Mouse (Mus musculus) gastrocnemius, adult 18-20 months (tissue): Measurements from ENCODE around the gene Muc2. TPM values are rescaled to one million over a fixed set of nuclear protein-coding genes. Genes with fewer than 3 reads are reported as not detected.
A peak's percentile ranks its signal among the peaks of the same experiment; 100 is the strongest.
"Not testable (repeated sequence)": the region's sequence is repeated elsewhere in the genome, so short reads cannot be mapped to it uniquely, and the experiment has no call there.

Experiments used
- DNase-seq: peaks from one replicate; pipeline ENCODE4 v3.0.0; 2021; ENCODE audit warnings: low spot score
- long read RNA-seq, 2 experiments: library from polyadenylated mRNA; stranded (forward); transcript quantifications; one replicate each; pipeline ENCODE4 v2.0.0; 2021
- total RNA-seq, 2 experiments: library from RNA; stranded (reverse); gene quantifications; 2 replicates each; pipeline ENCODE4 v1.2.3; 2021

Gene Muc2
- total RNA-seq: not detected
- long read RNA-seq, experiment 1: 0 reads
- long read RNA-seq, experiment 2: 0 reads

DNA sequence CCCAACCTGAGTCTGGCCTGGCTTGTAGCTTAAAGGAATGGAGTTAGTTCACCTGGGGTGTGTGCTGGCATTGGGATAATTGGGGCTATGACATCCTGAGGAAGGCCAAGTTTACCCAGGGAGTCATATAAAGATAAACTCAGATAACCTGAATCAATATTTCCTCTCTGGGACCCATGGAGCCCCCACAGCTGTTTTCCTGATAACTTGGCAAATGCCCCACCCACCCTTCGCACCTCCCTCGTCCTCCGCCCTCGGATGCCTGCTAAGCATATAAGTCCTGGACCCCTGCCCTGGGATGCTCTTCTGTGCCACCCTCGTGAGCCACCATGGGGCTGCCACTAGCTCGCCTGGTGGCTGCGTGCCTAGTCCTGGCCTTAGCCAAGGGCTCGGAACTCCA lies at the start of gene Muc2:
Gene Muc2 (plus strand): TSS at position 301 of the 400 bp plus-strand sequence.
- DNase-seq: no peak

DNA sequence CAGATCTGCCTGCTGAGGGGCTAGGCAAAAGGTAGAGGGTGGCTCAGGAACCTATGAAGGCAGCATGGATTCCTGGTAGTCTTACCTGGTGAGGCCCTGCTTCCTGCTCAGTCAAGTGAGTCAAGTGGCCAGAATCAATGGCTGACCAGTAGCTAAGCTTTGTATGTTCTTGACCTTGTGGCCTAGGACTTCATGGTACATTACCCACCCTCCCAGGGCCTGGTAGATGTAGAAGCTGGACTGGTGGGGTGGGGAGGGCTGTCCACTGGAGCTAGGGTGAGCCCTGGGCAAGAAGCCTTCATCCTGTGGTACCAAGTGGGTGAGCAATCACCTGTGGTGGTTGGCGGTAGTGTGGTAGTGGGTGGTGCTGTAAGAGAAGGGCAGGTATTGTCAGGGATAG lies 47.8 kb upstream of the Muc2 start:
- DNase-seq: no peak

DNA sequence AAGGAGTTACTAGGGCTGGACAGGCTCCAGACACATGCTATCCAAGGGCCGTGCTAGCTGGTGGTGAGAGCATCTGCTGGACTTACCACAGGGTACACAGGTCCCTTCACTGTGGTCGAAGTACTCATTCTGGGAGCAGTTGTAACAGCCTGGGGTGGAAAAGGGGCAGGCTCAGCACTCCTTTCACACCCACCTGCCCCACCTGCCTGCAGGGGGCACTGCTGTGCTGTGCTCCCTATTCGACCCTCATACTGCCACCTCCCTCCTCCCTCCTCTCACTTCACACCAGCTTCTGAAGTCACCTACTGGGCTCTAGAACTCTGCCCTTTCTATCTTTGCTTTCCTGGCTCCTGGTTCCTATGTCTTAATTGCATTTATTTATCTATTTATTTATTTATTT lies 47.0 kb upstream of the Muc2 start:
- DNase-seq: no peak

DNA sequence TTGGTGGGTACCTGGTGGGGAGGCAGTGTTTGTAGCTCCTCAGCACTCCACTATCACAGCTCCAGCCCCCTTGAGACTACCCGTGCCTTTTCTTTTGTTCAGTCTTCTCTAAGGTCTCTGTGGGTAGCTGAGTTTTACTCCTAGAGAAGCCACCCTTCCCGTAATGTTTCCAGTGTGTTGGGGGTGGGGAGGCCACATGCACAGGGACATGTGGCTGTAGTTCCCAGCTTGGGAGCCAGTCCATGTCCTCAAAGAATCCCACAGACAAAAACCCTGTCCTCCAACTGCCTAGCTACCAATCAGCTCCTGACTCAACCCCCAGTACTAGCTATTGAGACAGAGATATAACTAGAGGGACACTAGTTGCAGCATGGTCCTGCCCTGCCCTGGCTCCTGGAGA lies 43.1 kb upstream of the Muc2 start:
- no peak for DNase-seq

DNA sequence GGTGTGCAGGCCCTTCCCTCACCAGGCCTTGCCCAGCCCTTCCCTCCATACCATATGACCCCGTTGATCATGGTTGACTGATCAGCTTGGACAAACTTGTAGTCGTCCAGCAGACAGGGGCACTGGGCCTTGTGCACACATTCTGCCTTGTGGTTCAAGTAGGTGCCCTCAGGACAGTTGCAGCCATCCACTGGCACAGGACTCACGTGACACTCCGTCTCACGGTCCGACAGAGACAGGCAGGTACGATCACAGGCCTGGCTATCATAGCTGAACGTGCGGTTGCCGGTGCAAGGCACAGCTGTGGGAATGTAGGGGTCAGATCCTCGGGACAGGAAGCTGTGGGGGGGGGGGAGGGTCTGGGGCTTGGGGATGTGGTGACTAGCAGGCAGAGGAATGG lies 42.3 kb upstream of the Muc2 start:
- no peak for DNase-seq

DNA sequence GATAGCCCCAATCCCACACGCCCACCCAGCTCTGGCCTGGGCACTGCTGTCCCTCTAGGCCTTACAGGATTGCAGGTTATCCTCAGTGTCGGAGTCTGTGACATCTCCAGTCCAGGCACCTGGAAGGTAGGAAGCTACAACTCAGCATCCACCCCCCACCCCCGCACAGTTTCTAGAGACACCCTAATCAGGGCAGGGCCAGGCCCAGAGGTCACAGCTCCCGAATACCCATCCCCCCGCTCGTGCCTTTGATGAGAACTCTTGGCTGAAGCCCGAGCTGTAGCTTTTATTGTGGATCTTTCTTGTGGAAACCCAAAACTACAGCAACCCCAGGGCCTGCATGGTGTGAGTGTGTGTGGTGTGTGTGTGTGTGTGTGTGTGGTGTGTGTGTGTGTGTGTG lies 37.9 kb upstream of the Muc2 start:
- no peak for DNase-seq

DNA sequence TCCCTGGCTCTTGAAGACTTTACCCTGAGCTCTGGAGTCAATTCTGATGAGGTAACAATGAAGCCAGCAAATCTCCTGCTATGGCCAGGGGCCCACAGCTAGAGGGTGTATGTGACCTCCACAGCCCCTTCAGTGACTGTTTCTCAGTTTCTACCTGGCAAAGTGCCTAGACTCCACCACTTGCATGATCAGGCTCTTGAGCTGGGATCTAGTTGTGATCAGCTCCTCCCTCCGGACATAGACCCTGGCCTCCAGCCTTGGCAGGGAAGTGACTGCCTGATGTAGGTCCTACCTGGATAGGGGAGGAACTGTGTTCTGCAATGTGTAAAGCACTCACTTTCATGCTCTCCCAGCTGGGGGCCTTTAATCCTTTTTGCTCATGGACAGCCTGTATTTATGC lies 29.8 kb upstream of the Muc2 start:
- no peak for DNase-seq

DNA sequence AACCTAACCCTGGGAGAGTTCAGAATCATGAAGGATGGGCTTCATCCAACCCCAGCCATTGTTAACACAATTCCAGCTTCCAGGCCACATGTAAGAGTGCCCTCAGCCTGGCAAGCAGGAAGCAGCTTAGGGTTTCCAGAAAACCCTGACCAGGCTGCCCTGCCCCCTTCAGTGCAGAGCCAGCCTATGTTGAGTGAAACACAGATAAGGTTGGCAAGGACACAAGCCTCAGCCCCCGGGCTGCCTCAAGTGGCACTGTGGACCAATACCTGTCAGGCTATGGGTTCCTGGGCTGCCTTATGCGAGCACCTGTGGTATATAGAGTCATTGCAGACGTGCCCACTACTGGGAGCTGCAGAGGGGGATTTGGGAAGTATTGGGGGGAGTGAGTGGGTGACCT lies 28.7 kb upstream of the Muc2 start:
- no peak for DNase-seq

DNA sequence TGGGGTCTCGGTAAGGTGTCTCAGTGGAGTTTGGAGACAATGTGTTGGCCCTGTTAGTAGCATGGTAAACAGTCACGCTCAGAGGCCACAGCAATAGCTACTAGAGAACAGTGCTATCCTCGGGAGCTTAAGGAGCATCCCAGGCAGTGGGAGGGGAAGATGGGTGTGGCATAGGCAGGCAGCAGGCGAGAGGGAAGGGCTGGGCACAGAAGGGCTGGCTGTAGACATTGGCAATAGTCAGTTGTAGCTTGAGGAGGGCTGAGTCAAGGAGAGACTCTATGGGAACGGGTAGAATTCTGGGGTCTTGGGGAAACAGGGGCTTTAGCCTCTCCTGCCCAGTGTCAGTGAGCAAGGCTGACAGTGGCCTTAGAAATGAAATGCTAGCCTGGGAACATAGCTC lies 27.9 kb upstream of the Muc2 start:
- no peak for DNase-seq

DNA sequence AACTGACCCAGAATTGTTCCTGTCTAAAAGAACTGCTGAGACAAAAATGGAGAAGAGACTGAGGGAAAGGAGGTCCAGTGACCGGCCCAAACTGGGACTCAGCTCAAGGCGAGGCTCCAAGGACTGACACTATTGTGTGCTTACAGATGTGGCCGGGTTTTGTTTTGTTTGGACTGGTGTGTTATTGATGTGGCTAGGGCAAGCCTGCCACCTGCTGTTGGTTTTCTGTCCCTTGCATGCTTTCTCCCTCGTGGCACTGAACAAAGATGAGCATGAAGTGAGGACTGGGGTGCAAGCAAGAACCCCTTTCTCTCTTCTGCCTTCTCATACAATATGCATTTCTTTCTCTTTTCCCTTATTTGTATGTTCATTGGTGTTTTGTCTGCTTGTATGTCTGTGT lies 23.9 kb upstream of the Muc2 start:
- DNase-seq: peak; percentile 24

DNA sequence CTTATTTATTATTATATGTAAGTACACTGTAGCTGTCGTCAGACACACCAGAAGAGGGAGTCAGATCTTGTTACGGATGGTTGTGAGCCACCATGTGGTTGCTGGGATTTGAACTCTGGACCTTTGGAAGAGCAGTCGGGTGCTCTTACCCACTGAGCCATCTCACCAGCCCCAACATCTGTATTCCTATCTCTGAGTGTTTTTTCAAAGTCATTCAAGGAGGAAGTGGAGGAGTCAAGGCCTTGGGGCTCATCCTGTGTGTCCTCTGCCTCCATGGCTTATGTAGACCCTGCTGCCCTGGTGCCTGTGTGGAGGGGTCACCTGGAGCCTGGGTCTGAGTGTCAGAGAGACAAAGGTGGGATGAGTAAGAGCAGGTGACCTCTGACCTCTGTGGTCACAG lies 21.0 kb upstream of the Muc2 start:
- not testable (repeated sequence) for DNase-seq

DNA sequence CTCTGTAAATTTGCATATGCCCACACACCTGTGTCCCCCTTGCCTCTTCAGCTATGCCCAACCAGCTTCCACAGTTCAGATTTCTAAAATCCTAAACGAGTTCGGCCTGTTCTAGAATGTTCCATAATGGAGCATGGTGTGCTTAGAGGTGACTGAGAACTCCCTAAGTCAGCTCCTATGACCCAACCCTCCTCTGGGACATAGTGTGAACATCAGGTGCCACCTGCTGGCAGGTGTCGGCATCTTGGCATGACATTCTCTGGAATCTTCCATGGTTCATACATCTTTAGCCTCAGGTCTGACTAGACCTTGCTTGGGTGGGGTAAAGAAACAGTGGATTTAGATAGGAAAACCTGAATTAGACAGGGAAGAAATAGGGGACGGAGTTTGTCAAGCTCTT lies 19.1 kb upstream of the Muc2 start:
- no peak for DNase-seq

DNA sequence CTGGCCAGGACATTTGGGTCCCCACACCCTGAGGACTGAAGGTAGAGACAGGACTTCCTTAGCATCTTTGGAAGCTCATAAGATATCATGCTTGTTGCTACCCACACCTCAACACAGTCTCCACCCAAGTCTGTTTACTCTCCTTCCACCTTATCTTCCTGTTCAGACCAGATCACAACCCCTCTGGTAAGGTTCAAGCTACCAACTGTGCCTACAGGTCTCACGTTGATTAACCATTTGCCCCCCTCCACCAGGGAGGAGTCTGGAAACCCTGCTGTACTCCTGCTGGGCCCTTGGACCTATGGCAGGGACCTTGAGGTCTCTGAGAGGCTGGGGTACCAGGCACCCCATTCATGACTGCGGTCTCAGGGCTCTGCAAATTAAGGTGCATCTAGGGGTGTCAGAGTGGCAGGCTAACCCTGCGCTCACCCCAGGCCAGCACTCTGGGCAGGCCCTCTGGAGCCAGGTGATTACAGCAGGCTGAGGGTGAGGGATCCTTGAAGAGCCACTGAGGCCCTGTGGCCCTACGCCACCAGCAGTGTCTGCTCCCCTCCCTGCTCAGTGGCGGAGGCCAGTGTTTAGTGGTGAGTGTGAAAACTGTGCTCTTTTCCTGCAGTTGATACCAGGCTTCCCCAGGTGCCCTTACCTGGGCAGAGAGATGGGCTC lies 18.4 kb upstream of the Muc2 start:
- no peak for DNase-seq

DNA sequence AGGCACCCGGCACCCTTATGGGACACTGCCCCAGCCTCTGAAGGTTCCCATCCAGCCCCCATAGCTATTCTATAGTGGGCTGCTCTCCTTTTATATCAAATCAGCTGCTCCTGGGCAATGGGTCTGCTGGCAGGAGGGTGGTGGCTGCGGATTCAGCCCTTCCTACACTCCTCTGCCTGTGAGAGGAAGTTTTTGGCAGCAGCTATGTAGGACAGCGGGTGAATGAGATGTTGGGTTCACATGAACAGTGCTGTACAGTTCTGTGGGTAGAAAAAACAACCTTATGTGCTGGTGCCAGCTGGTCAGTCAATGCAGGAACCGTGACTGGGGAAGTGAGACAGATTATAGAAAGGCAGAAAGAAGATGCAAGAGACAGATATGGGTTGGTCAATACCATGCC lies 11.2 kb upstream of the Muc2 start:
- no peak for DNase-seq

DNA sequence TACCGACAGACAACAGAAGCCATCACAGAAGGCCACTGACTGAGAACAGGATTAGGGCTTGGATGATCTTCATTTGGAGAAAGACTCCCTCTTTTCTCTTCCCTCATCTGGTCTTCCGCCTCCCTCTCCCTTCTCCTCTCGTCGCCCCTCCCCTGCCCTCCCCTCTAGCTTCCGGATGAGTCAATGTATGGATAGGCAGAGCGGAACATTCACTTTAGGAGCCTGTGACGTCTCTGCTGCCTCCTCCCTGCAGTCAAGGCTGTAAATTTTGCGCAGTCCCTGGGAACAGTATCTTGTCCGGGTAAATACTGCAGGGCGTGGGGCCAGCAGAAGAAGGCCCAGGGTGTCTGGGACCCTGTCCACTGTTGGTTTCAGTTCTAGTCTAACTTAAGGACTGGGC lies 2.8 kb upstream of the Muc2 start:
- DNase-seq: no peak

DNA sequence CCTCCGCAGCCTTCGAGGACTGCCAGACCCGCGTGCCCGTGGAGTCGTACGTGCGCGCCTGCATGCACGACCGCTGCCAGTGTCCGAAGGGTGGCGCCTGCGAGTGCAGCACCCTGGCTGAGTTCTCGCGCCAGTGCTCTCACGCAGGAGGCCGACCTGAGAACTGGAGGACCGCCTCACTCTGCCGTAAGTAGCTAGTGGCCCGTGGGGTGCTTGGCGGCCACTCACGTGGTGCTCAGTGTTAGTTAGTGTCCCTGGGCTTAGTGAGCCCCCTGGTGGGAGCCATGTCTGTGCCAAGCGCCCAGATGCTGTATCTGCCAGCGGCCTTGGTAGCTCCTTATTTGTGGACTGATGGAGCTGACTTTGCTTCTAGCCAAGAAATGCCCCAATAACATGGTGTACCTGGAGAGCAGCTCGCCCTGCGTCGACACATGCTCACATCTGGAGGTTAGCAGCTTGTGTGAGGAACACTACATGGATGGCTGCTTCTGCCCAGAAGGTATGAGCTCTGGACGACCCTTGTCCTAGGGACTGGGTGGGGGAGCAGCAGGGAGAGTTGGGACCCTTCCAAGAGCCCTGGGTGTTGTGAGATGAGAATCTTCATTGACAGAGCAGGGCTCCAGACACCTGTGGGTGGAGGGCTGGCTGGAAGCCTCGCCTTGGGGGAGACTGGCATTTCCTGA lies 3.6 kb downstream of the Muc2 start:
- no peak for DNase-seq

DNA sequence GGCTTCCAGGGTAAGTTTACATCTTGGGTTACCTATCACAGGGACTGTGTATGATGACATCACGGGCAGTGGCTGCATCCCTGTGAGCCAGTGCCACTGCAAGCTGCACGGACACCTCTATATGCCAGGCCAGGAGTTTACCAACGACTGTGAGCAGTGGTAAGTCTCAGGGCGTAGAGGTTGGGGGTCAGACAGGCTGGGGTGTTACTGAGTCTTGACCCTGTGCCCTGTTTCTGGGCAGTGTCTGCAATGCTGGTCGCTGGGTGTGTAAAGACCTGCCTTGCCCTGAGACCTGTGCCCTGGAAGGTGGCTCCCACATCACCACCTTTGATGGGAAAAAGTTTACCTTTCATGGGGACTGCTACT lies 4.1 kb downstream of the Muc2 start:
- no peak for DNase-seq

DNA sequence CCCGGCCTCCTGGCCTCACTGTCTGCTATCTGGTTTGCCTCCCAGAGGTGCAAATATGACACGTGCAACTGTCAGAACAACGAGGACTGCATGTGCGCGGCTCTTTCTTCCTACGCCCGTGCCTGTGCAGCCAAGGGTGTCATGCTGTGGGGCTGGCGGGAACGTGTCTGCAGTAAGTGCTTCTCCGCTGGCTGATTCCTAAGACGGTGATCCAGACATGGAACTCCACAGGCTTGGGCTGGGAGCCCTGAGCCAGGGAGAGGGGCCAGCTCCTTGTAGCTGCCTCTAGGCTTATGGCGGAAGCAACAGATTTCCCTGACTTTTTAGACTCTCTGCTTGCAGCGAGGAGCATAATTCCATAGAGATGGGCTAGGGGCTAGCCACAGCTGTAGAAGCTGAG lies 6.4 kb downstream of the Muc2 start:
- DNase-seq: no peak

DNA sequence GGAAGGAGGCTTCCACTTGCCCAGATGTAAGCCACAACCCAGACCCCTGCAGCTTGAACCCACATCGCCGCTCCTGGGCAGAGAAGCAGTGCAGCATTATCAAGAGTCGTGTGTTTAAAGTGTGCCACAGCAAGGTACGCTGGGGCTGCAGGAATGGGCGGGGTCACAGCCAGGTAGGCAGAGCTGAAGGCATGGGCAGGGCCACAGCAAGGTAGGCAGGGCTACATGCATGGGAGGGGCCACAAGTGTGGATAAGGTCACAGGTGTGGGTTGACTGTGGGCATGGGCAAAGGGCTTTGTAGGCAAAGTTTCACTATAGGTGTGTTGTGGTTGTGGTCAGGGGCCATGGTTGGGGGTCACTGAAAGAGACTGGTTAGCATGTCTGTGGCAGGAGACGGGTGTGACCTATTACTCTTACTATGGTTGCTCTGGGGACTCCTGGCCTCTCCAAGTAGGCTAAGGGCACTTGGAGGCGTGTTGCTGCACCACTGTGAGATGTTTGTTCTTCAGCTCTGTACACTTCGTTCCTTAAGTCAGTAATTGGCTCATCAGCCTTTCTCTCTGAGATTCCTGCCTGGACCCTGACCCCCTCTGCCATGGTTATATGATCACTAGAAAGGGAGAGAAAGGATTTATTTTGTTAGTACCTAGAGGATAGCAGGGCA lies 9.5 kb downstream of the Muc2 start:
- DNase-seq: no peak

DNA sequence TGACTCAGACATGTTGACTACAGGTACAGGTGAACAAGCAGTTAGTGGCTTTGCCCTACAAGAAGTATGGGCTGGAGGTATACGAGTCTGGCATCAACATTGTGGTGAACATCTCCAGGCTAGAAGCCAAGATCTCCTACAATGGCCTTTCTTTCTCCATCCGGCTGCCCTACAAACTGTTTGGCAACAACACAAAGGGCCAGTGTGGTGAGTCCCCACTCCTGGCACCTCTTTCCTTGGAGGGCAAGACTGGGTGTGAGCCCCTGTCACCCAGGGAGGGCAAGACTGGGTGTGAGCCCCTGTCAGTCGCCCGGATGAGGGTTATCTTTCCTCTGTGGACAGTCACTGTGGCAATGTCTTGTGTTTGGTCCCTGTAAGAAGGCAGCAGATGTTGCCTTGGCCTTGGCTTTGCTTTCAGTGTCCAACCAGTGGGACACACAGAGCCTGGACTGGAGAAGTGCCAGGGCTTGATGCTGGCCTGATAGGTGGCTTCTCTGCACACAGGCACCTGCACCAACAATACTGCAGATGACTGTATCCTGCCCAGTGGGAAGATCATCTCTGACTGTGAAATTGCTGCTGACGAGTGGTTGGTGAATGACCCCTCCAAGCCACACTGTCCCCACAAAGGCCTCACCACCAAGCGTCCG lies 57.4 kb downstream of the Muc2 start:
- no peak for DNase-seq

DNA sequence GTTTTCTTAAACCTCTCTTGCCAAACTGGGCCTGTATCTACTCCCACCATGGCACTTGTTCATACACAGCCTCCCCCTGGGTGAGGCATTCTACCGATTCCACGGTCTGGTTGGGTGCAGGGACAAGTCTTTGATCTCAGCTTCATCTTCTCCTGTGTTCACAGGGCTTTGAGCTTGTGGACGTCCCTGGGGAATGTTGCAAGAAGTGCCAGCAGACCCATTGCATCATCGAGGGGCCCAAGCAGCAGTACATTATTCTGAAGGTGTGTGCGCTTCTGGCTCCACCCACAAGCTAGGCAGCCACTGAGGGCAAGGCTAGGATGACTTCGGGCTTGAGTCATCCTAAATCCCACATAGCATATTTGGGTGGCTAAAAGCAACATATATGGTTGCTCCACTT lies 62.4 kb downstream of the Muc2 start:
- DNase-seq: no peak

DNA sequence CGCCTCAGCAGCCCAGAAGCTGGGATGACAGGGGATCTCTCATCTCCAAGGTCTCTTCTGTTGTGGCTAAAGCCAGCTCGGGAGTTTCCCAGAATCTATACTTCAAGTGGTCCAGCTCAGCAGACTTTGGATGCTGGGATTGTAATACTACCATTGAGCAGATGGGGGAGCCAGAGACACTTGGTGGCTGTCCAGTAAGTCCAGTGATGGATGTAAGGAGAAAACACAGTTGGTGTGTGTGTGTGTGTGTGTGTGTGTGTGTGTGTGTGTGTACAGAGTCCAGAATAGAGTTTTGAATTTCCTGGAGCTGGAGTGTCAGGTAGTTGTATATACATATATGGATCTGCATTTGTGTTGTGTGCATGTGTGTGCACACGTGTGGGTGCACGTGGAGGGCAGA lies 65.7 kb downstream of the Muc2 start:
- DNase-seq: peak; percentile 47

DNA sequence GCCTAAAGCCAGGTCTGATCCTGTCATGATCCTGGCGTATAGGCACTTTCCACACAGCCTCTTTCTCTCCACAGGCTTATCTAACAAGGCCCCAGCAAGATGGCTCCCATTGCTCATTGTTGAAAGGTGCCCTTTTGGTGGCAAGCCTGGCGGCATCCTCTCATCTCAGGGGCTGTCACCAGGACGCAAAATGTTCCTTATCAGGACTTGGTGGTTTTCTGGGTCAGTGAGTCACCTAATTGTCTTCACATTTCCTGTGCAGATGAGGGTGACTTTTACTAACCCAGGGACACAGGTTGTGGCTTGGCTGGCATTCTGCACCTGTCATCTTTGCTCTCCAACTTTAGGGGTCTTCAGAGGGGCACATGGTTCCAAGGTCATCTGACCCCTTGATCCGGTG lies 68.2 kb downstream of the Muc2 start:
- DNase-seq: no peak
